Mouse (Mus musculus): ENCODE results near the gene Fam240a. TPM values are rescaled to one million over a fixed set of nuclear protein-coding genes. Genes with fewer than 3 reads are reported as not detected.
A peak's percentile ranks its signal among the peaks of the same experiment; 100 is the strongest.

The Fam240a gene
- polyA plus RNA-seq, 1 experiment from 2014 or later = not detected

DNA sequence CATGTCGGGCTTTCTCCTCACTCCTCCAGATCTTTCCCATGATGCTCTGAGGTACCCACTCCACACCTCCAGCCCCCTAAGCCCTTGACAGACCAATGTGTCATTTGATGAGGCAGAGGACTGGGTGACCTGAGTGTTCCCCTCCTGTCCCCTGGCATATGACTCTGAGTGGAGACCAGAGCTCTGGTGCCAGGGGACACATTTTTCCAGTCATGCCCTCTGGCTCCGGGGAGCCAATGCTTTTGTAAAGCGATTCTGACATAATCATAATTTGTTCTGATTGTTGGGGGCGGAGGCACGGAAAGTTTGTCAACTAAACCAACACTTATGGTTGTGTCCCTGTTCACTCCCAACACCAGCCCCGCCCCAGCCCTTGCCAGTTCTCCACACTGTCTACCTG is 39.3 kb upstream of the Fam240a start:
- no peaks in the 10 kb centered on the region for H3K36me3 ChIP-seq (ENCODE audit: control insufficient read depth, insufficient read depth, low read length)
- no peak overlapping the region for H3K4me3 ChIP-seq (ENCODE audit: control insufficient read depth in 1 of 2, insufficient read depth in 1 of 2, low read depth in 1 of 2, low read length in 2 of 2)
- no peak overlapping the region for H3K4me2 ChIP-seq (ENCODE audit: low read length)
- 79% methylated on average over 6 of the region's 6 CpGs for WGBS
- no peak overlapping the region for H3K27ac ChIP-seq (replicated peaks in 1 of 2; ENCODE audit: control insufficient read depth in 1 of 2, insufficient read depth in 1 of 2, low read depth in 2 of 2, low read length in 2 of 2)
- no peaks in the 10 kb centered on the region for H3K9me3 ChIP-seq (ENCODE audit: control insufficient read depth, low read length)
- peaks cover 7 to 20% of the 10 kb centered on the region in 2 experiments; a peak in 3 of 4 replicates for H3K4me1 ChIP-seq (ENCODE audit: control insufficient read depth in 2 of 2, insufficient read depth in 2 of 2, low read length in 2 of 2)
- no peak for ATAC-seq (ENCODE audit: insufficient number of reproducible peaks, insufficient read depth, low FRiP score, low read depth)
- H3K27me3 ChIP-seq (ENCODE audit: control insufficient read depth, insufficient read depth, low read length) = 0 out of 2 replicates have a peak, but pooled peaks cover 3% of the 10 kb centered on the region
- no peak overlapping the region for H3K9ac ChIP-seq (ENCODE audit: low read length)

DNA sequence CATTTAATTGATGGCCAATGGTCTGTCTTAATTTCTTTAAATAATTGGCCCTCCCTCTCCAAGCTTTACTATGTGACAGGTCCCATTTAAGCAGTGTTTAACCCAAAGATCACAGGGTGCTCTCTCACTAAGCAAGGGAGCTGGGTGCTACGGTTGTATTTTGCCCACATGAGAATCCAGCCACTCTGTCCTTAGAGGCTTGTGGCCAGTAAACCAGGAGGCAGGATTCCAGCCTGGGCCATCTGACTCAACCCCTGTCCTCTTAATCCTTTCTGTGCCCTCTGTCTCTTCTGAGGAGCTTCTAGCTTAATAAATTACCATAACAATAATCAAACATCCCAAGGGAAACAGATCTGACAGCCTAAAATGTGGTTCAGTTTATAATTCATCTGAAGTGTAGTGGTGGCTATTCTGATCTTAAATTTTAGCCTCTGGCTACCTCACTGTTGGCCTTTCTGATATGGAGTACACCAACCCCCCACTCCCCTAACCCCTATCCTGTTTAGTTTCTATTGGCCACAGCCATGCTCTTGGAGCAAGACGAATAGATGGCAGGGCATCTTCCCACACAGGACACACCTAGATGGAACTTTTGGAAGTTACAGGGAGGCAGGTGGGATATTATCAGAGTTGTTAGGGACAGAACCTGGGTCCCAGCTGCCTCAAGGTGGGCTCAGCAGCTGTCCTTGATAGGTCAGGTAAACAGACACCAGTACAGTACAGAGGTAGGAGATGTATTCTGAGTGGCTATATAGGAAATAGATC is 38.2 kb upstream of the Fam240a start:
- no peak for ATAC-seq (ENCODE audit: insufficient number of reproducible peaks, insufficient read depth, low FRiP score, low read depth)
- no peak overlapping the region for H3K27ac ChIP-seq (replicated peaks in 1 of 2; ENCODE audit: control insufficient read depth in 1 of 2, insufficient read depth in 1 of 2, low read depth in 2 of 2, low read length in 2 of 2)
- H3K27me3 ChIP-seq (ENCODE audit: control insufficient read depth, insufficient read depth, low read length) = 0 out of 2 replicates have a peak, but pooled peaks cover 3% of the 10 kb centered on the region
- peak overlapping the region; percentile 78; the same call in 1 of the 2 replicates for H3K4me2 ChIP-seq (ENCODE audit: low read length)
- no peak overlapping the region for H3K9ac ChIP-seq (ENCODE audit: low read length)
- no peak overlapping the region for H3K4me3 ChIP-seq (ENCODE audit: control insufficient read depth in 1 of 2, insufficient read depth in 1 of 2, low read depth in 1 of 2, low read length in 2 of 2)
- no peaks in the 10 kb centered on the region for H3K9me3 ChIP-seq (ENCODE audit: control insufficient read depth, low read length)
- 38% methylated on average over 2 of the region's 2 CpGs for WGBS
- no peaks in the 10 kb centered on the region for H3K36me3 ChIP-seq (ENCODE audit: control insufficient read depth, insufficient read depth, low read length)
- H3K4me1 ChIP-seq (ENCODE audit: control insufficient read depth in 2 of 2, insufficient read depth in 2 of 2, low read length in 2 of 2) = peaks cover 7 to 20% of the 10 kb centered on the region in 2 experiments; a peak in 3 of 4 replicates

GRCm38 (mm10) chr9:110953550-110954461 is 37.1 kb upstream of the Fam240a start:
- Histone ChIP-seq H3K27ac (replicated peaks in 1 of 2; ENCODE audit: control insufficient read depth in 1 of 2, insufficient read depth in 1 of 2, low read depth in 2 of 2, low read length in 2 of 2) (peak overlapping the region; percentile 44 to 71), H3K27me3 (ENCODE audit: control insufficient read depth, insufficient read depth, low read length) (0 out of 2 replicates have a peak, but pooled peaks cover 3% of the 10 kb centered on the region), H3K36me3 (ENCODE audit: control insufficient read depth, insufficient read depth, low read length) (no peaks in the 10 kb centered on the region), H3K4me2 (ENCODE audit: low read length) (peak overlapping the region; percentile 78), H3K4me3 (ENCODE audit: control insufficient read depth in 1 of 2, insufficient read depth in 1 of 2, low read depth in 1 of 2, low read length in 2 of 2) (peak overlapping the region; percentile 53), H3K9me3 (ENCODE audit: control insufficient read depth, low read length) (no peaks in the 10 kb centered on the region), H3K4me1 (ENCODE audit: control insufficient read depth in 2 of 2, insufficient read depth in 2 of 2, low read length in 2 of 2) (peaks cover 11 to 23% of the 10 kb centered on the region in 2 experiments), H3K9ac (ENCODE audit: low read length) (peak overlapping the region; percentile 74)
- WGBS = under 1% methylated on average over 44 of the region's 44 CpGs
- ATAC-seq (ENCODE audit: insufficient number of reproducible peaks, insufficient read depth, low FRiP score, low read depth) = peak; percentile 62

- Histone ChIP-seq H3K36me3 (ENCODE audit: control insufficient read depth, insufficient read depth, low read length) (no peaks in the 10 kb centered on the region), H3K27ac (replicated peaks in 1 of 2; ENCODE audit: control insufficient read depth in 1 of 2, insufficient read depth in 1 of 2, low read depth in 2 of 2, low read length in 2 of 2) (peak overlapping the region; percentile 44 to 71), H3K4me2 (ENCODE audit: low read length) (peak overlapping the region; percentile 78), H3K27me3 (ENCODE audit: control insufficient read depth, insufficient read depth, low read length) (0 out of 2 replicates have a peak, but pooled peaks cover 3% of the 10 kb centered on the region), H3K4me1 (ENCODE audit: control insufficient read depth in 2 of 2, insufficient read depth in 2 of 2, low read length in 2 of 2) (peaks cover 12 to 27% of the 10 kb centered on the region in 2 experiments), H3K4me3 (ENCODE audit: control insufficient read depth in 1 of 2, insufficient read depth in 1 of 2, low read depth in 1 of 2, low read length in 2 of 2) (peak overlapping the region; percentile 53), H3K9me3 (ENCODE audit: control insufficient read depth, low read length) (no peaks in the 10 kb centered on the region), H3K9ac (ENCODE audit: low read length) (peak overlapping the region; percentile 74; the same call in 1 of the 2 replicates)
- ATAC-seq (ENCODE audit: insufficient number of reproducible peaks, insufficient read depth, low FRiP score, low read depth) = no peak
- 39% methylated on average over 5 of the region's 5 CpGs for WGBS
Measured at GRCm38 (mm10) chr9:110952931-110953549, 36.4 kb upstream of the Fam240a start.

GRCm38 (mm10) chr9:110952398-110952797 is 35.7 kb upstream of the Fam240a start:
- Histone ChIP-seq H3K4me3 (ENCODE audit: control insufficient read depth in 1 of 2, insufficient read depth in 1 of 2, low read depth in 1 of 2, low read length in 2 of 2) (no peak overlapping the region), H3K36me3 (ENCODE audit: control insufficient read depth, insufficient read depth, low read length) (no peaks in the 10 kb centered on the region), H3K4me1 (ENCODE audit: control insufficient read depth in 2 of 2, insufficient read depth in 2 of 2, low read length in 2 of 2) (peaks cover 12 to 27% of the 10 kb centered on the region in 2 experiments), H3K4me2 (ENCODE audit: low read length) (no peak overlapping the region), H3K9ac (ENCODE audit: low read length) (no peak overlapping the region), H3K9me3 (ENCODE audit: control insufficient read depth, low read length) (no peaks in the 10 kb centered on the region), H3K27me3 (ENCODE audit: control insufficient read depth, insufficient read depth, low read length) (0 out of 2 replicates have a peak, but pooled peaks cover 5% of the 10 kb centered on the region), H3K27ac (replicated peaks in 1 of 2; ENCODE audit: control insufficient read depth in 1 of 2, insufficient read depth in 1 of 2, low read depth in 2 of 2, low read length in 2 of 2) (peak overlapping the region; percentile 12 to 71; a peak in 3 of 4 replicates)
- WGBS = 35% methylated on average over 6 of the region's 6 CpGs
- ATAC-seq (ENCODE audit: insufficient number of reproducible peaks, insufficient read depth, low FRiP score, low read depth) = no peak

DNA sequence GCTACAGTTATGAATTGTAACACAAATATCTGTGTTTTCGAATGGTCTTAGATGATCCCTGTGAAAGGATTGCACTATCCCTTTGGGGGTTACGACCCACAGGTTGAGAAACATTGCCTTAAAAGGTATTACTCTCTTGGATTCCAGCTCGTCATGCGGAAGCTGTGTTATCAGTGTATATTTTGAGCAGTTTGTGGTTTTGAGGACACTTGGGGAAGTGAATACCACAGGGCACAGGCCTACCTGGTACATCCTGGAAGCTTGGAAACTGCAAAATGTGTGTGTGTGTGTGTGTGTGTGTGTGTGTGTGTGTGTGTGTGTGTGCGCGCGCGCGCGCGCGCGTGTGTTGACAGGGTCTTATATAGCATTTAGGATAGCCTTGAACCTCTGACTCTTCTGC is 35.2 kb upstream of the Fam240a start:
- Histone ChIP-seq H3K9ac (ENCODE audit: low read length) (no peak overlapping the region), H3K4me3 (ENCODE audit: control insufficient read depth in 1 of 2, insufficient read depth in 1 of 2, low read depth in 1 of 2, low read length in 2 of 2) (no peak overlapping the region), H3K4me2 (ENCODE audit: low read length) (no peak overlapping the region), H3K4me1 (ENCODE audit: control insufficient read depth in 2 of 2, insufficient read depth in 2 of 2, low read length in 2 of 2) (peaks cover 15 to 32% of the 10 kb centered on the region in 2 experiments), H3K27ac (replicated peaks in 1 of 2; ENCODE audit: control insufficient read depth in 1 of 2, insufficient read depth in 1 of 2, low read depth in 2 of 2, low read length in 2 of 2) (no peak overlapping the region), H3K9me3 (ENCODE audit: control insufficient read depth, low read length) (no peaks in the 10 kb centered on the region), H3K36me3 (ENCODE audit: control insufficient read depth, insufficient read depth, low read length) (no peaks in the 10 kb centered on the region), H3K27me3 (ENCODE audit: control insufficient read depth, insufficient read depth, low read length) (0 out of 2 replicates have a peak, but pooled peaks cover 5% of the 10 kb centered on the region)
- 84% methylated on average over 13 of the region's 13 CpGs for WGBS
- ATAC-seq (ENCODE audit: insufficient number of reproducible peaks, insufficient read depth, low FRiP score, low read depth) = no peak

GRCm38 (mm10) chr9:110951397-110951796 is 34.7 kb upstream of the Fam240a start, which contains the start of gene Lrrc2:
Gene Lrrc2 (plus strand): TSS chr9:110951545.
- H3K9me3 ChIP-seq (ENCODE audit: control insufficient read depth, low read length) = no peaks in the 10 kb centered on the region
- H3K4me2 ChIP-seq (ENCODE audit: low read length) = no peak within 1 kb of the TSS
- no peak for ATAC-seq (ENCODE audit: insufficient number of reproducible peaks, insufficient read depth, low FRiP score, low read depth)
- WGBS = 57% methylated on average over 11 of the region's 11 CpGs
- peak within 1 kb of the TSS; percentile 9 to 12; a peak in 1 of 4 replicates for H3K27ac ChIP-seq (replicated peaks in 1 of 2; ENCODE audit: control insufficient read depth in 1 of 2, insufficient read depth in 1 of 2, low read depth in 2 of 2, low read length in 2 of 2)
- 0 out of 2 replicates have a peak, but pooled peaks cover 8% of the 10 kb centered on the region for H3K27me3 ChIP-seq (ENCODE audit: control insufficient read depth, insufficient read depth, low read length)
- H3K36me3 ChIP-seq (ENCODE audit: control insufficient read depth, insufficient read depth, low read length) = no peaks in the 10 kb centered on the region
- H3K4me1 ChIP-seq (ENCODE audit: control insufficient read depth in 2 of 2, insufficient read depth in 2 of 2, low read length in 2 of 2) = peaks cover 16 to 34% of the 10 kb centered on the region in 2 experiments
- H3K4me3 ChIP-seq (ENCODE audit: control insufficient read depth in 1 of 2, insufficient read depth in 1 of 2, low read depth in 1 of 2, low read length in 2 of 2) = no peak within 1 kb of the TSS
- no peak within 1 kb of the TSS for H3K9ac ChIP-seq (ENCODE audit: low read length)
